Mouse (Mus musculus): ENCODE measurements at regions not wholly inside any gene's neighbourhood (a gene's known extent, or its start where the extent isn't known, plus 50 kb on each side); places are given as distances from the start of the nearest gene placed in this dataset.

GRCm38 (mm10) chr1:154981687-154982086 is 97.4 kb upstream of the Cacna1e start:
- Histone ChIP-seq H3K36me3 (no peaks in the 10 kb centered on the region), H3K27ac (no peak overlapping the region), H3K27me3 (ENCODE audit: insufficient read depth, poor library complexity, severe bottlenecking) (0 out of 2 replicates have a peak, but pooled peaks cover 3% of the 10 kb centered on the region)

DNA sequence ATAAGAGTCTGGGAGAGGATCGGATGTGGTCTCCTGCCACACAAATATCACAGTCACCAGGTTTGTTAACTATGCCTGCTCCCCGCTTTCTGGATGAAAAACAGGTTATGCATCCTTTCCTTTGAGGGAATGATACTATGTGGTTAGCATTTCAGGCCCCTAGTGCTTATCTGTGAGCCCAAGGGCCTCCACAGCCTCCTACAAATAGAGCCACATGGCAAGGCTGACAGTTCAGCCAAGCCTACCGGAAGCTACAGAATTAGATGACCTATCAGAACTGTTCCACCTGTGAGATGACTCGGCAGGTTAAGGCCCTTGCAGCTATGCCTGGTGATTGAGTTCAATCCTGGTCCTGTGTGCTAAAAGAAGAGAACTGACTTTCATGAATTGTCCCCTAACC is 91.4 kb upstream of the Cacna1e start:
- DNase-seq (ENCODE audit: low spot score) = no peak
- WGBS = 66% methylated on average over 4 of the region's 4 CpGs
- no peak overlapping the region for H3K4me3 ChIP-seq

More at GRCm38 (mm10) chr1:154981687-154982086, 97.4 kb upstream of the Cacna1e start:
- no peaks in the 10 kb centered on the region for H3K4me1 ChIP-seq
- DNase-seq (ENCODE audit: low spot score) = no peak
- WGBS = 71% methylated on average over 8 of the region's 8 CpGs
- no peak overlapping the region for H3K4me3 ChIP-seq
- H3K9me3 ChIP-seq = no peaks in the 10 kb centered on the region

GRCm38 (mm10) chr1:154961271-154961670 is 77.0 kb upstream of the Cacna1e start:
- H3K36me3 ChIP-seq = no peaks in the 10 kb centered on the region
- 0 out of 2 replicates have a peak, but pooled peaks cover 15% of the 10 kb centered on the region for H3K27me3 ChIP-seq (ENCODE audit: insufficient read depth, poor library complexity, severe bottlenecking)
- 72% methylated on average over 4 of the region's 4 CpGs for WGBS
- no peak for DNase-seq (ENCODE audit: low spot score)
- no peaks in the 10 kb centered on the region for H3K9me3 ChIP-seq
- H3K27ac ChIP-seq = no peak overlapping the region
- H3K4me1 ChIP-seq = no peaks in the 10 kb centered on the region
- no peak overlapping the region for H3K4me3 ChIP-seq

More for the DNA sequence above, 91.4 kb upstream of the Cacna1e start:
- Histone ChIP-seq H3K9me3 (no peaks in the 10 kb centered on the region), H3K4me1 (no peaks in the 10 kb centered on the region), H3K27ac (no peak overlapping the region), H3K27me3 (ENCODE audit: insufficient read depth, poor library complexity, severe bottlenecking) (0 out of 2 replicates have a peak, but pooled peaks cover 3% of the 10 kb centered on the region), H3K36me3 (no peaks in the 10 kb centered on the region)

DNA sequence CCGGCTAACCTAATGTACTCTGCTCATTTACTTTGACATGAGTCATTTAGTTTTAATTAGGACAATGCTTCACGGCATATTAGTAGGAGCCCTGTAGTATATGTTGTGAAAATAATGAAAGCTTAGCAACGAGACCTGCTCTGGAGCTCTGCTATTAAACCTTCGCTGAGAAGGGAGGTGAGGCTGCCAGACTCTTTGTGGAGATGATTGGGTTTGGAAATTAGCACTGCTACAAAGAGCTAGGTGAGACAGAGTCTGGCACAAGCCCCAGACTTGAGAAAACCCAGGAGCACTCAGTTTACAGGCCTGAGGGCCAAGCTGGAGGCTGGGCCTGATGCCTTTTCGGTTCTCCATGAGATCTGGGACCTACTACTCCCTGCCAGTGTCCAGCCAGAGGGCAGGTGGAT is 72.3 kb upstream of the Cacna1e start:
- H3K4me1 ChIP-seq = peaks cover 3% of the 10 kb centered on the region; the same call in 1 of the 2 replicates
- H3K4me3 ChIP-seq = no peak overlapping the region
- no peaks in the 10 kb centered on the region for H3K36me3 ChIP-seq
- H3K9me3 ChIP-seq = no peaks in the 10 kb centered on the region
- H3K27me3 ChIP-seq (ENCODE audit: insufficient read depth, poor library complexity, severe bottlenecking) = 0 out of 2 replicates have a peak, but pooled peaks cover 15% of the 10 kb centered on the region
- no peak overlapping the region for H3K27ac ChIP-seq
- WGBS = 80% methylated on average over 5 of the region's 5 CpGs
- DNase-seq (ENCODE audit: low spot score) = no peak

- WGBS = 79% methylated on average over 2 of the region's 2 CpGs
- Histone ChIP-seq H3K36me3 (no peaks in the 10 kb centered on the region), H3K9me3 (no peaks in the 10 kb centered on the region)
These were observed 68.4 kb upstream of the Cacna1e start for GRCm38 (mm10) chr1:154952679-154953078.

More at GRCm38 (mm10) chr1:154952679-154953078, 68.4 kb upstream of the Cacna1e start:
- no peak overlapping the region for H3K27ac ChIP-seq
- H3K4me3 ChIP-seq = no peak overlapping the region
- no peak for DNase-seq (ENCODE audit: low spot score)
- H3K27me3 ChIP-seq (ENCODE audit: insufficient read depth, poor library complexity, severe bottlenecking) = 0 out of 2 replicates have a peak, but pooled peaks cover 8% of the 10 kb centered on the region
- H3K4me1 ChIP-seq = peaks cover 3% of the 10 kb centered on the region; the same call in 1 of the 2 replicates
